Comparison of ENCODE assay signal across 9 mouse cellular contexts in the genomic region with DNA sequence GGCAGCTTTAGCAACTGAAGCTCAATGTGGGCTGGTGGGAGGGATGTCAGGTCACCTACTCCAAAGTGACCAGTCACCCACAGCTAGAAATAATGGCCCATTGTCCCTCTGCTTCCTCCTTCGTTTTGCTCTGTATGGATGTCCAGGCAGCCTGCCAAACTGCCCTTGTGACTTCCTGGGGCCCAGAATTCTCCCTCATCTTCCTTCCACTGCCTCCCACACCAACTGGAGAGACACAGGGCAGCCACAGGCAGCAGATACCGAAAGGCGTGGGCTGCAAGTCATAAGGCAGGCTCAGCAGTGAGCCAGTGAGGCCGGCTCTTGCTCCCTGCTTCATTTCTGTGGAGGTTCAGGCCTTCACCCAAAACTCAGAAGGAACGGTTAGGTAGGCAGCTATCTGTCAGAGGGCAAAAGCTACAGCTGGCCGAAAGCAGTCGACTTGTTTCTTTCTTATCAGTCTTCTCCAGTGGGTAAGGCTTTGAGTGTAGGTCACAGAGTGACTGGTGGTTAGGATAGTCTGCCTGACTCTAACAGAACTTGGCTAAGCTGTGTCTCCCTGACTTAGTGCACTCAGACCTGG. TPM values are rescaled to one million over a fixed set of nuclear protein-coding genes. Genes with fewer than 3 reads are reported as not detected.
A peak's percentile ranks its signal among the peaks of the same experiment; 100 is the strongest.
DNase-seq lines count a peak whose midpoint lies in the region; ATAC-seq and TF ChIP-seq lines count a peak whose summit lies in the region.
"Had no signal": no experiment of that assay in that cellular context is flagged by ENCODE, and none has a peak within 500 bp of the region (broad histone marks: within the 10 kb centered on the region; RNA-seq: fewer than 3 reads in every experiment).

No protein-coding gene starts in this region.

- no peaks in the 10 kb centered on the region for H3K27me3 ChIP-seq in midbrain, embryonic 14.5 days (ENCODE audit: control insufficient read depth, insufficient read depth, low read length)
- H3K27me3 ChIP-seq in midbrain, embryonic 15.5 days (replicated peaks) = no peaks in the 10 kb centered on the region
- H3K27me3 ChIP-seq in embryonic facial prominence, embryonic 15.5 days = no peaks in the 10 kb centered on the region
- H3K27me3 ChIP-seq in heart, embryonic 16.5 days (ENCODE audit: control insufficient read depth, insufficient read depth, low read length) = no peaks in the 10 kb centered on the region
- no peaks in the 10 kb centered on the region for H3K27me3 ChIP-seq in liver, adult 2 months (ENCODE audit: control insufficient read depth, insufficient read depth, low read length)
- H3K27me3 ChIP-seq: CH12.LX had no signal

- H3K9me3 ChIP-seq in midbrain, embryonic 14.5 days (ENCODE audit: control insufficient read depth, low read length) = no peaks in the 10 kb centered on the region
- H3K9me3 ChIP-seq in midbrain, embryonic 15.5 days = no peaks in the 10 kb centered on the region
- H3K9me3 ChIP-seq in embryonic facial prominence, embryonic 15.5 days (replicated peaks) = no peaks in the 10 kb centered on the region
- H3K9me3 ChIP-seq in heart, embryonic 16.5 days (replicated peaks; ENCODE audit: control insufficient read depth, low read length) = no peaks in the 10 kb centered on the region

- H3K79me2 ChIP-seq in liver, adult 2 months (ENCODE audit: control insufficient read depth, insufficient read depth, low read length) = no peaks in the 10 kb centered on the region

- WGBS in midbrain, embryonic 14.5 days = 61% methylated on average over 7 of the region's 7 CpGs
- 57% methylated on average over 7 of the region's 7 CpGs for WGBS in midbrain, embryonic 15.5 days
- 67% methylated on average over 7 of the region's 7 CpGs for WGBS in embryonic facial prominence, embryonic 15.5 days
- WGBS in heart, embryonic 16.5 days = 8% methylated on average over 7 of the region's 7 CpGs
- 58% methylated on average over 7 of the region's 7 CpGs for WGBS in liver, adult 2 months
- WGBS in olfactory bulb, adult 2 months = 51% methylated on average over 7 of the region's 7 CpGs

- H3K36me3 ChIP-seq in midbrain, embryonic 14.5 days (ENCODE audit: control insufficient read depth, insufficient read depth, low read length) = no peaks in the 10 kb centered on the region
- H3K36me3 ChIP-seq in midbrain, embryonic 15.5 days (replicated peaks) = no peaks in the 10 kb centered on the region
- no peaks in the 10 kb centered on the region for H3K36me3 ChIP-seq in embryonic facial prominence, embryonic 15.5 days
- no peaks in the 10 kb centered on the region for H3K36me3 ChIP-seq in heart, embryonic 16.5 days (ENCODE audit: control insufficient read depth, insufficient read depth)
- no peaks in the 10 kb centered on the region for H3K36me3 ChIP-seq in liver, adult 2 months (ENCODE audit: control insufficient read depth, insufficient read depth, low read length)

- H3K27ac ChIP-seq in midbrain, embryonic 14.5 days (replicated peaks; ENCODE audit: low read depth, low read length) = 0 out of 2 replicates have a peak overlapping the region, but pooled peaks have one; percentile 26
- no peak overlapping the region for H3K27ac ChIP-seq in midbrain, embryonic 15.5 days
- peak overlapping the region; percentile 58 for H3K27ac ChIP-seq in embryonic facial prominence, embryonic 15.5 days (replicated peaks)
- peak overlapping the region; percentile 99 for H3K27ac ChIP-seq in heart, embryonic 16.5 days (ENCODE audit: low read length)
- peak overlapping the region; percentile 73 for H3K27ac ChIP-seq in liver, adult 2 months (replicated peaks; ENCODE audit: insufficient read depth, low read depth, low read length)
- H3K27ac ChIP-seq in olfactory bulb, adult 2 months (ENCODE audit: insufficient read depth, low read depth, low read length) = peak overlapping the region; percentile 73; the same call in 1 of the 2 replicates

- no peak overlapping the region for H3K9ac ChIP-seq in midbrain, embryonic 14.5 days (replicated peaks; ENCODE audit: low read length)
- no peak overlapping the region for H3K9ac ChIP-seq in midbrain, embryonic 15.5 days
- no peak overlapping the region for H3K9ac ChIP-seq in embryonic facial prominence, embryonic 15.5 days
- H3K9ac ChIP-seq in heart, embryonic 16.5 days (ENCODE audit: low read length) = peak overlapping the region; percentile 65
- H3K9ac ChIP-seq in liver, adult 2 months (ENCODE audit: low read depth, low read length) = peak overlapping the region; percentile 5; the same call in 1 of the 2 replicates

- no peak overlapping the region for H3K4me2 ChIP-seq in midbrain, embryonic 14.5 days (ENCODE audit: low read length)
- no peak overlapping the region for H3K4me2 ChIP-seq in midbrain, embryonic 15.5 days
- H3K4me2 ChIP-seq in embryonic facial prominence, embryonic 15.5 days (replicated peaks) = no peak overlapping the region
- H3K4me2 ChIP-seq in heart, embryonic 16.5 days (ENCODE audit: low read depth, low read length) = peak overlapping the region; percentile 44

- H3K4me3 ChIP-seq in midbrain, embryonic 14.5 days (replicated peaks; ENCODE audit: low read depth, low read length) = no peak overlapping the region
- no peak overlapping the region for H3K4me3 ChIP-seq in midbrain, embryonic 15.5 days
- H3K4me3 ChIP-seq in embryonic facial prominence, embryonic 15.5 days (replicated peaks) = no peak overlapping the region
- peak overlapping the region; percentile 13; the same call in 1 of the 2 replicates for H3K4me3 ChIP-seq in heart, embryonic 16.5 days (ENCODE audit: low read length)
- H3K4me3 ChIP-seq in liver, adult 2 months (ENCODE audit: insufficient read depth, low read depth, low read length) = no peak overlapping the region
- no peak overlapping the region for H3K4me3 ChIP-seq in olfactory bulb, adult 2 months (ENCODE audit: insufficient read depth, low read depth, low read length)

- 0 out of 2 replicates have a peak, but pooled peaks have one; percentile 30 for TF ChIP-seq POLR2A in liver, adult 2 months (IDR thresholded peaks at IDR 0.05; ENCODE audit: extremely low read depth, insufficient read depth, low read length)
- TF ChIP-seq POLR2A in olfactory bulb, adult 2 months (IDR thresholded peaks at IDR 0.05; ENCODE audit: insufficient read depth, low read depth, low read length) = no peak

- H3K4me1 ChIP-seq in midbrain, embryonic 14.5 days (ENCODE audit: control insufficient read depth, insufficient read depth, low read length) = no peaks in the 10 kb centered on the region
- H3K4me1 ChIP-seq in midbrain, embryonic 15.5 days = no peaks in the 10 kb centered on the region
- 0 out of 2 replicates have a peak, but pooled peaks cover 7% of the 10 kb centered on the region for H3K4me1 ChIP-seq in embryonic facial prominence, embryonic 15.5 days
- peaks cover 45% of the 10 kb centered on the region for H3K4me1 ChIP-seq in heart, embryonic 16.5 days (ENCODE audit: control insufficient read depth, insufficient read depth, low read length)
- peaks cover 6% of the 10 kb centered on the region; the same call in 1 of the 2 replicates for H3K4me1 ChIP-seq in liver, adult 2 months (ENCODE audit: control insufficient read depth, insufficient read depth, low read length)
- peaks cover 4% of the 10 kb centered on the region for H3K4me1 ChIP-seq in olfactory bulb, adult 2 months (ENCODE audit: control insufficient read depth, insufficient read depth, low read length)

- peak; percentile 45 for DNase-seq in midbrain, embryonic 14.5 days
- peak; percentile 91 for DNase-seq in kidney, postnatal 14 days
- DNase-seq in liver, adult 2 months (ENCODE audit: extremely low read depth, low read depth, low spot score) = peak; percentile 42
- peak; percentile 34 for DNase-seq in yolk sac, embryonic 10.5 days (ENCODE audit: low spot score)

- no peak for TF ChIP-seq CTCF in liver, adult 2 months (IDR thresholded peaks at IDR 0.05; ENCODE audit: low read depth, low read length)
- no peak for TF ChIP-seq CTCF in olfactory bulb, adult 2 months (IDR thresholded peaks at IDR 0.05; ENCODE audit: insufficient read depth, low read depth, low read length)

- no peak for ATAC-seq in midbrain, embryonic 14.5 days (ENCODE audit: low FRiP score, low TSS enrichment)
- no peak for ATAC-seq in midbrain, embryonic 15.5 days (replicated peaks)
- no peak for ATAC-seq in embryonic facial prominence, embryonic 15.5 days (ENCODE audit: insufficient number of reproducible peaks, low FRiP score, low TSS enrichment, low read depth)
- peak; percentile 77 for ATAC-seq in heart, embryonic 16.5 days (replicated peaks; ENCODE audit: extremely low read depth, insufficient read depth, low FRiP score)

RNA-seq across cellular contexts. Expression of a gene that starts 2.2 kb away (rescaled TPM):
- polyA plus RNA-seq in midbrain, embryonic 14.5 days (2014; fragmentation: Nextera tagmentation; extraction: Ambion mirVana) = 266 and 297 TPM in 2 replicates
- polyA plus RNA-seq in midbrain, embryonic 15.5 days (2015; fragmentation: Nextera tagmentation; extraction: Ambion mirVana) = 265 and 272 TPM in 2 replicates
- polyA plus RNA-seq in embryonic facial prominence, embryonic 15.5 days (2015; fragmentation: Nextera tagmentation; extraction: Ambion mirVana) = 221 and 226 TPM in 2 replicates
- 524 and 538 TPM in 2 replicates for polyA plus RNA-seq in heart, embryonic 16.5 days (2015; fragmentation: Nextera tagmentation; extraction: Ambion mirVana)
- 87.0 and 89.3 TPM in 2 replicates for total RNA-seq in liver, adult 2 months (2014; rRNA removed)
- 66.0 and 108 TPM in 2 replicates for polyA plus RNA-seq in liver, adult 2 months (2012; rRNA removed)
- not detected in 2 replicates for polyA plus RNA-seq in olfactory bulb, adult 2 months (2012; ENCODE audit: insufficient read depth, insufficient read length, low replicate concordance, missing spikeins)

RNA-seq across cellular contexts. Expression of a gene that starts 25.9 kb away (rescaled TPM):
- 38.8 and 55.7 TPM in 2 replicates for polyA plus RNA-seq in midbrain, embryonic 14.5 days (2014; fragmentation: Nextera tagmentation; extraction: Ambion mirVana)
- polyA plus RNA-seq in midbrain, embryonic 15.5 days (2015; fragmentation: Nextera tagmentation; extraction: Ambion mirVana) = 52.3 and 54.4 TPM in 2 replicates
- polyA plus RNA-seq in embryonic facial prominence, embryonic 15.5 days (2015; fragmentation: Nextera tagmentation; extraction: Ambion mirVana) = 20.4 and 20.7 TPM in 2 replicates
- polyA plus RNA-seq in heart, embryonic 16.5 days (2015; fragmentation: Nextera tagmentation; extraction: Ambion mirVana) = 42.8 and 44.4 TPM in 2 replicates
- total RNA-seq in liver, adult 2 months (2014; rRNA removed) = 4.1 and 8.0 TPM in 2 replicates
- 8.6 and 10.1 TPM in 2 replicates for polyA plus RNA-seq in liver, adult 2 months (2012; rRNA removed)
- not detected in 2 replicates for polyA plus RNA-seq in olfactory bulb, adult 2 months (2012; ENCODE audit: insufficient read depth, insufficient read length, low replicate concordance, missing spikeins)

Comparison
In these comparisons a context has a peak if more than half of its experiments do, and no peak if none do; other contexts are left out.
1. DNase-seq: peak in every context shown above with its lines; median percentile 91 in kidney, postnatal 14 days; 45 in midbrain, embryonic 14.5 days; 42 in liver, adult 2 months; 34 in yolk sac, embryonic 10.5 days.
2. H3K9ac ChIP-seq: peak in heart, embryonic 16.5 days (single experiment) and liver, adult 2 months (single experiment); none in midbrain, embryonic 14.5 days (single experiment), midbrain, embryonic 15.5 days (single experiment) and embryonic facial prominence, embryonic 15.5 days (single experiment).